Mouse (Mus musculus) left cerebral cortex, adult 8-10 months (tissue): ENCODE measurements around the gene Pgk1. TPM values are rescaled to one million over a fixed set of nuclear protein-coding genes. Genes with fewer than 3 reads are reported as not detected.

Experiments
- DNase-seq, 2 experiments: peaks; one replicate each; pipeline ENCODE4 v3.0.0; 2022; ENCODE audit warnings: low spot score in 2 of 2
- total RNA-seq, 4 experiments: library from RNA; stranded (reverse); gene quantifications; 2 replicates each; pipeline ENCODE4 v1.2.4; 2022

The Pgk1 gene
- total RNA-seq, 4 experiments from 2014 or later = 451 to 500 (median 488) TPM

DNA sequence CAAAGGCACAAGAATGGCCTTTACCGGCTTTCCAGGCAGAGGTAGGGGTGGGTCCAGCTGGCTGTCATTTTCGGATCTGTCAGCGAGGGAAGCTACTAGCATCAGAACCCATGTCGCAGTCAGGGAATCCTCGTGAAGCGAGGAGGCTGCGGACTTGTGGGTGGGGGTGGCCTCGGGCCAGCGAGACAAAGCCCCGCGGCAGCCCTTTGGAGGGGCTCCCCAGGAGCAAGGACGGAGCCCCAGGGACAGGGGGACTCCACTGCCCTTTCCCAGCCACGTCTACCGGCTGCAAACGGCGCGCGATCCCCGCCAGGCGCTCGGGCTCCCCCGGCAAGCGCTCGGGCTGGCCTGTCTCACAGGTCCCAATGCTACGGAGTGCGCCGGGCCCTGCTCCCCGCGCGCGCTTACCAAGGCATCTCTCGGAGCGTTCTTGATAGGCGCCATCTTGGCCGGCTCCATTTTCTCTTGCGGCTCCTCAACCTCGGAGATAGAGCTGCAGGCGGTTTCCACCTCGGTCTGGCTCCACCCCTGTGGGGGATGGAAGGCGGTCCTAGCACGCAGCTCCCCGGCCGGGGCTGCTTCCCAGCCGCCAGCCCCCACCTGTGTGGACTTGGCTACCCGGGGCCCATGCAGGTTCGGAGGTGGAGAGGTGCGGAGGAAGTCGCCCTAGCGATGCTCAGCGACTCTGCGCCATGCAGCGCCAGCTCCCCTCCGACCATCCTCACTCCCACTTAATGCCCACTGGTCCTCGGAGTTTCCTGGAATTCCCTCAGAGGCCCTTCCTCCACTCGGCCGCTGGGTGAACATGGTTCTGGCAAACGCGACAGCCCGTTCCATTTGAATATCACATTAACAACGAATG, 32.5 kb downstream of the Pgk1 start:
- peak; percentile 30 to 69 for DNase-seq

DNA sequence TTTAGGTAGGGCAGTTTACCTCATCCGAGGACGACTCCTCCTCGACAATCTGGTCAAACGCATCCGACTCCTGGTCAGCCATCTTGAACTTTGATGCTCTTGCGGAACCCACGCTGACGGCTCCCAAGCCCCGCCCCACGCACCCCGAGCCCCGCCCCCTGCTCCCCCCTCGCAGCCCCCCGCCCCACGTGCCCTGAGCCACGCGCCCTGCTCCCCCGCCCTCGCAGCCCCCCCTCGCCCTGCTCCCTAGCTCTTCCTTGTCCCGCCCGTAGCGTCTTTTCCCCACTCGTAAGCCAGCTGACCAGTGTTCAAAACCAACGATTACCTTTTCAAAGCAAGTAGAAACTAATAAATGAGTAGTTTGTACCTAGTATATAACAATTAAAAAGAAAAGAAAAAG, 34.2 kb downstream of the Pgk1 start, which contains the start of gene Taf9b:
Gene Taf9b (minus strand): TSS at position 101 of the 400 bp plus-strand sequence.
- DNase-seq = no peak

Other genes with a start within 250 kb of the Pgk1 start
- gene Magt1, start 175.2 kb upstream of the Pgk1 start, total RNA-seq = 10 to 100 TPM; 12.7 to 20.2 (median 15.2) TPM
- 100 to 1,000 TPM; 294 to 376 (median 326) TPM for gene Cox7b, start 171.4 kb upstream of the Pgk1 start, total RNA-seq
- 1 to 10 TPM; 7.1 to 8.5 (median 7.5) TPM for gene Atp7a, start 159.8 kb upstream of the Pgk1 start, total RNA-seq
- gene Tlr13, start 43.9 kb upstream of the Pgk1 start, total RNA-seq = 1 to 10 TPM; 1.4 to 3.7 (median 2.6) TPM
- gene Taf9b, start 34.1 kb downstream of the Pgk1 start, total RNA-seq = 10 to 100 TPM; 24.4 to 27.2 (median 26.2) TPM
- not detected for gene Fnd3c2, start 68.3 kb downstream of the Pgk1 start, total RNA-seq